Mouse (Mus musculus): Measurements from ENCODE around the gene Pde8a. TPM values are rescaled to one million over a fixed set of nuclear protein-coding genes. Genes with fewer than 3 reads are reported as not detected.

Pde8a gene
- total and polyA plus RNA-seq, 2 experiments from 2014 or later: 1.8 to 3.9 TPM

- Histone ChIP-seq H3K4me3 (ENCODE audit: low read depth, low read length) (no peak overlapping the region), H3K36me3 (ENCODE audit: insufficient read depth, low read length) (no peaks in the 10 kb centered on the region), H3K4me2 (ENCODE audit: low read depth, low read length, poor library complexity, severe bottlenecking) (no peak overlapping the region), H3K9ac (replicated peaks; ENCODE audit: low read length, poor library complexity, severe bottlenecking) (no peak overlapping the region), H3K27me3 (ENCODE audit: insufficient read depth, low read length) (no peaks in the 10 kb centered on the region), H3K27ac (ENCODE audit: low read depth, low read length) (no peak overlapping the region), H3K4me1 (ENCODE audit: insufficient read depth, low read length) (no peaks in the 10 kb centered on the region), H3K9me3 (ENCODE audit: low read length) (no peaks in the 10 kb centered on the region)
- ATAC-seq (ENCODE audit: low FRiP score) (no peak), DNase-seq (ENCODE audit: low spot score) (peak; percentile 45)
- peak; percentile 59 for TF ChIP-seq CTCF (IDR thresholded peaks at IDR 0.05)
- 77% methylated on average over 5 of the region's 5 CpGs for WGBS
Observed at GRCm38 (mm10) chr7:81321776-81322175, 108.4 kb downstream of the Pde8a start.

- ATAC-seq (ENCODE audit: low FRiP score) (no peak; the same call in 1 of the 2 replicates), DNase-seq (ENCODE audit: low spot score) (no peak)
- Histone ChIP-seq H3K27ac (ENCODE audit: low read depth, low read length) (no peak overlapping the region), H3K4me1 (ENCODE audit: insufficient read depth, low read length) (no peaks in the 10 kb centered on the region), H3K4me3 (ENCODE audit: low read depth, low read length) (no peak overlapping the region), H3K9me3 (ENCODE audit: low read length) (no peaks in the 10 kb centered on the region), H3K27me3 (ENCODE audit: insufficient read depth, low read length) (no peaks in the 10 kb centered on the region), H3K36me3 (ENCODE audit: insufficient read depth, low read length) (peaks cover 5% of the 10 kb centered on the region; the same call in 1 of the 2 replicates), H3K4me2 (ENCODE audit: low read depth, low read length, poor library complexity, severe bottlenecking) (no peak overlapping the region), H3K9ac (replicated peaks; ENCODE audit: low read length, poor library complexity, severe bottlenecking) (no peak overlapping the region)
- WGBS: 91% methylated on average over 12 of the region's 12 CpGs
- TF ChIP-seq CTCF (IDR thresholded peaks at IDR 0.05): no peak
Observed at GRCm38 (mm10) chr7:81326043-81326442, 112.6 kb downstream of the Pde8a start.

GRCm38 (mm10) chr7:81326859-81327258 is 113.5 kb downstream of the Pde8a start:
- no peak overlapping the region for H3K4me3 ChIP-seq (ENCODE audit: low read depth, low read length)
- WGBS: 83% methylated on average over 6 of the region's 6 CpGs
- no peak for TF ChIP-seq CTCF (IDR thresholded peaks at IDR 0.05)
- H3K9ac ChIP-seq (replicated peaks; ENCODE audit: low read length, poor library complexity, severe bottlenecking): no peak overlapping the region
- peaks cover 5% of the 10 kb centered on the region; the same call in 1 of the 2 replicates for H3K36me3 ChIP-seq (ENCODE audit: insufficient read depth, low read length)
- no peak overlapping the region for H3K4me2 ChIP-seq (ENCODE audit: low read depth, low read length, poor library complexity, severe bottlenecking)
- no peak for DNase-seq (ENCODE audit: low spot score)
- no peaks in the 10 kb centered on the region for H3K9me3 ChIP-seq (ENCODE audit: low read length)
- no peak overlapping the region for H3K27ac ChIP-seq (ENCODE audit: low read depth, low read length)
- ATAC-seq (ENCODE audit: low FRiP score): no peak
- no peaks in the 10 kb centered on the region for H3K4me1 ChIP-seq (ENCODE audit: insufficient read depth, low read length)
- no peaks in the 10 kb centered on the region for H3K27me3 ChIP-seq (ENCODE audit: insufficient read depth, low read length)

- Histone ChIP-seq H3K4me2 (ENCODE audit: low read depth, low read length, poor library complexity, severe bottlenecking) (no peak overlapping the region), H3K27ac (ENCODE audit: low read depth, low read length) (no peak overlapping the region), H3K27me3 (ENCODE audit: insufficient read depth, low read length) (no peaks in the 10 kb centered on the region), H3K9me3 (ENCODE audit: low read length) (no peaks in the 10 kb centered on the region), H3K4me1 (ENCODE audit: insufficient read depth, low read length) (no peaks in the 10 kb centered on the region), H3K9ac (replicated peaks; ENCODE audit: low read length, poor library complexity, severe bottlenecking) (no peak overlapping the region), H3K36me3 (ENCODE audit: insufficient read depth, low read length) (peaks cover 7% of the 10 kb centered on the region), H3K4me3 (ENCODE audit: low read depth, low read length) (no peak overlapping the region)
- no peak for ATAC-seq (ENCODE audit: low FRiP score)
- 83% methylated on average over 10 of the region's 10 CpGs for WGBS
- TF ChIP-seq CTCF (IDR thresholded peaks at IDR 0.05): no peak
- DNase-seq (ENCODE audit: low spot score): no peak
Observed at GRCm38 (mm10) chr7:81327661-81328060, 114.3 kb downstream of the Pde8a start.

GRCm38 (mm10) chr7:81330767-81331166 is 117.4 kb downstream of the Pde8a start:
- Histone ChIP-seq H3K4me2 (ENCODE audit: low read depth, low read length, poor library complexity, severe bottlenecking) (no peak overlapping the region), H3K27ac (ENCODE audit: low read depth, low read length) (no peak overlapping the region), H3K36me3 (ENCODE audit: insufficient read depth, low read length) (peaks cover 14% of the 10 kb centered on the region), H3K4me3 (ENCODE audit: low read depth, low read length) (no peak overlapping the region), H3K4me1 (ENCODE audit: insufficient read depth, low read length) (no peaks in the 10 kb centered on the region), H3K9me3 (ENCODE audit: low read length) (no peaks in the 10 kb centered on the region), H3K27me3 (ENCODE audit: insufficient read depth, low read length) (no peaks in the 10 kb centered on the region), H3K9ac (replicated peaks; ENCODE audit: low read length, poor library complexity, severe bottlenecking) (no peak overlapping the region)
- no peak for TF ChIP-seq CTCF (IDR thresholded peaks at IDR 0.05)
- DNase-seq (ENCODE audit: low spot score) (no peak), ATAC-seq (ENCODE audit: low FRiP score) (no peak)
- WGBS: 20% methylated on average over 3 of the region's 3 CpGs

- no peak overlapping the region for H3K9ac ChIP-seq (replicated peaks; ENCODE audit: low read length, poor library complexity, severe bottlenecking)
- no peaks in the 10 kb centered on the region for H3K4me1 ChIP-seq (ENCODE audit: insufficient read depth, low read length)
- DNase-seq (ENCODE audit: low spot score) (no peak), ATAC-seq (ENCODE audit: low FRiP score) (no peak)
- H3K4me3 ChIP-seq (ENCODE audit: low read depth, low read length): no peak overlapping the region
- no peaks in the 10 kb centered on the region for H3K27me3 ChIP-seq (ENCODE audit: insufficient read depth, low read length)
- no peak overlapping the region for H3K27ac ChIP-seq (ENCODE audit: low read depth, low read length)
- WGBS: 81% methylated on average over 7 of the region's 7 CpGs
- H3K4me2 ChIP-seq (ENCODE audit: low read depth, low read length, poor library complexity, severe bottlenecking): no peak overlapping the region
- H3K9me3 ChIP-seq (ENCODE audit: low read length): no peaks in the 10 kb centered on the region
- H3K36me3 ChIP-seq (ENCODE audit: insufficient read depth, low read length): peaks cover 18% of the 10 kb centered on the region
- TF ChIP-seq CTCF (IDR thresholded peaks at IDR 0.05): no peak
Observed at GRCm38 (mm10) chr7:81331851-81332250, 118.5 kb downstream of the Pde8a start.
